Mouse (Mus musculus): ENCODE data around the gene Mob1a. TPM values are rescaled to one million over a fixed set of nuclear protein-coding genes. Genes with fewer than 3 reads are reported as not detected.

The Mob1a gene
- polyA plus RNA-seq, 1 experiment from 2014 or later: 90.6 TPM

GRCm38 (mm10) chr6:83312514-83312913 is 13.3 kb upstream of the Mob1a start:
- in situ Hi-C loops (cut with MboI; ENCODE audit: low pct_unique_long_range_greater_than_20kb): no loop called here
- ATAC-seq (no peak), DNase-seq (ENCODE audit: low read depth, low spot score) (no peak)
- ChIA-PET CTCF (no interaction called here), POLR2A (no interaction called here)
- no peaks in the 10 kb centered on the region for H3K27me3 ChIP-seq
- no peak for TF ChIP-seq CTCF (IDR thresholded peaks at IDR 0.05)

- POLR2A ChIA-PET: interaction anchor here (1.3 kb wide), 1 partner anchor 11 kb away, joined by 4 read pairs; no protein-coding TSS in a partner anchor
- CTCF ChIA-PET: interaction anchor here (1.4 kb wide), 1 partner anchor 100 kb away, joined by 4 read pairs; no protein-coding TSS in a partner anchor
- TF ChIP-seq CTCF (IDR thresholded peaks at IDR 0.05): no peak
- DNase-seq (ENCODE audit: low read depth, low spot score): no peak
- in situ Hi-C loops (cut with MboI; ENCODE audit: low pct_unique_long_range_greater_than_20kb): no loop called here
- no peak for ATAC-seq
- H3K27me3 ChIP-seq: no peaks in the 10 kb centered on the region
Measured at GRCm38 (mm10) chr6:83315293-83315692, 10.5 kb upstream of the Mob1a start.

GRCm38 (mm10) chr6:83316022-83316421 is 9.8 kb upstream of the Mob1a start:
- no peak for TF ChIP-seq CTCF (IDR thresholded peaks at IDR 0.05)
- in situ Hi-C loops (cut with MboI; ENCODE audit: low pct_unique_long_range_greater_than_20kb): no loop called here
- no peak for DNase-seq (ENCODE audit: low read depth, low spot score)
- ChIA-PET CTCF (interaction anchor here (1.4 kb wide), 1 partner anchor 101 kb away, joined by 4 read pairs; no protein-coding TSS in a partner anchor), POLR2A (interaction anchor here (1.3 kb wide), 1 partner anchor 12 kb away, joined by 4 read pairs; no protein-coding TSS in a partner anchor)
- no peaks in the 10 kb centered on the region for H3K27me3 ChIP-seq
- no peak for ATAC-seq

- in situ Hi-C loops (cut with MboI; ENCODE audit: low pct_unique_long_range_greater_than_20kb): no loop called here
- TF ChIP-seq CTCF (IDR thresholded peaks at IDR 0.05): no peak
- H3K27me3 ChIP-seq: no peaks in the 10 kb centered on the region
- DNase-seq (ENCODE audit: low read depth, low spot score) (no peak), ATAC-seq (peak; percentile 96)
- ChIA-PET CTCF (interaction anchor here (1.1 to 1.5 kb wide), 3 partner anchors 8 to 190 kb away, joined by 3 to 5 read pairs (median 3); partner anchors contain the start of genes Dguok, Mob1a and Mthfd2), POLR2A (interaction anchor here (0.7 to 1.6 kb wide), 3 partner anchors 8 to 50 kb away, joined by 3 to 5 read pairs (median 3); partner anchors contain the start of genes Mob1a and Mthfd2)
Measured at GRCm38 (mm10) chr6:83317108-83317741, 8.6 kb upstream of the Mob1a start.

GRCm38 (mm10) chr6:83321927-83322326 is 3.9 kb upstream of the Mob1a start:
- no peaks in the 10 kb centered on the region for H3K27me3 ChIP-seq
- CTCF ChIA-PET: no interaction called here
- ATAC-seq (no peak), DNase-seq (ENCODE audit: low read depth, low spot score) (no peak)
- no peak for TF ChIP-seq CTCF (IDR thresholded peaks at IDR 0.05)
- POLR2A ChIA-PET: no interaction called here
- in situ Hi-C loops (cut with MboI; ENCODE audit: low pct_unique_long_range_greater_than_20kb): no loop called here

- ChIA-PET POLR2A (no interaction called here), CTCF (no interaction called here)
- in situ Hi-C loops (cut with MboI; ENCODE audit: low pct_unique_long_range_greater_than_20kb): no loop called here
- no peak for ATAC-seq
- H3K27me3 ChIP-seq: no peaks in the 10 kb centered on the region
- no peak for DNase-seq (ENCODE audit: low read depth, low spot score)
- TF ChIP-seq CTCF (IDR thresholded peaks at IDR 0.05): no peak
Measured at GRCm38 (mm10) chr6:83322794-83323193, 3.0 kb upstream of the Mob1a start.

GRCm38 (mm10) chr6:83323652-83324419 is 2.0 kb upstream of the Mob1a start:
- ATAC-seq (no peak), DNase-seq (ENCODE audit: low read depth, low spot score) (no peak)
- TF ChIP-seq CTCF (IDR thresholded peaks at IDR 0.05): no peak
- no peaks in the 10 kb centered on the region for H3K27me3 ChIP-seq
- ChIA-PET CTCF (no interaction called here), POLR2A (no interaction called here)
- in situ Hi-C loops (cut with MboI; ENCODE audit: low pct_unique_long_range_greater_than_20kb): no loop called here

GRCm38 (mm10) chr6:83326394-83326736 is 549 bp downstream of the Mob1a start:
- POLR2A ChIA-PET: no interaction called here

GRCm38 (mm10) chr6:83326761-83327160 is 945 bp downstream of the Mob1a start:
- in situ Hi-C loops (cut with MboI; ENCODE audit: low pct_unique_long_range_greater_than_20kb): no loop called here
- no peaks in the 10 kb centered on the region for H3K27me3 ChIP-seq
- CTCF ChIA-PET: no interaction called here
- no peak for TF ChIP-seq CTCF (IDR thresholded peaks at IDR 0.05)
- DNase-seq (ENCODE audit: low read depth, low spot score) (no peak), ATAC-seq (no peak)
- POLR2A ChIA-PET: no interaction called here

More at GRCm38 (mm10) chr6:83326394-83326736, 549 bp downstream of the Mob1a start:
- ATAC-seq: no peak
- no peak for TF ChIP-seq CTCF (IDR thresholded peaks at IDR 0.05)
- in situ Hi-C loops (cut with MboI; ENCODE audit: low pct_unique_long_range_greater_than_20kb): no loop called here
- no peaks in the 10 kb centered on the region for H3K27me3 ChIP-seq
- CTCF ChIA-PET: interaction anchor here (0.8 to 1.6 kb wide), 2 partner anchors 9 to 13 kb away, joined by 3 to 5 read pairs; no protein-coding TSS in a partner anchor
- no peak for DNase-seq (ENCODE audit: low read depth, low spot score)

- DNase-seq (ENCODE audit: low read depth, low spot score) (no peak), ATAC-seq (no peak)
- in situ Hi-C loops (cut with MboI; ENCODE audit: low pct_unique_long_range_greater_than_20kb): no loop called here
- ChIA-PET CTCF (no interaction called here), POLR2A (interaction anchor here (0.7 kb wide), 1 partner anchor 183 kb away, joined by 3 read pairs; no protein-coding TSS in a partner anchor)
- no peaks in the 10 kb centered on the region for H3K27me3 ChIP-seq
- TF ChIP-seq CTCF (IDR thresholded peaks at IDR 0.05): no peak
Measured at GRCm38 (mm10) chr6:83327591-83328190, 1.9 kb downstream of the Mob1a start.

- no peaks in the 10 kb centered on the region for H3K27me3 ChIP-seq
- no peak for ATAC-seq
- CTCF ChIA-PET: interaction anchor here (1.0 kb wide), 1 partner anchor 172 kb away, joined by 3 read pairs; no protein-coding TSS in a partner anchor
- no peak for TF ChIP-seq CTCF (IDR thresholded peaks at IDR 0.05)
- DNase-seq (ENCODE audit: low read depth, low spot score): no peak
- in situ Hi-C loops (cut with MboI; ENCODE audit: low pct_unique_long_range_greater_than_20kb): no loop called here
- POLR2A ChIA-PET: no interaction called here
Measured at GRCm38 (mm10) chr6:83341387-83341786, 15.6 kb downstream of the Mob1a start.
